Mouse (Mus musculus) embryonic facial prominence, embryonic 14.5 days (tissue): ENCODE results near the gene Eif4b. TPM values are rescaled to one million over a fixed set of nuclear protein-coding genes. Genes with fewer than 3 reads are reported as not detected.

Experiments used
- ATAC-seq: fragments of 200-750 bp; cut with Nextera tagmentation; 2 replicates; pipeline ENCODE4 v1.8.0; 2017; ENCODE audit warnings: low read depth, moderate number of reproducible peaks, moderate TSS enrichment
- DNase-seq: peaks from one replicate; pipeline ENCODE4 v3.0.0-alpha.2; 2015; ENCODE audit warnings: low spot score
- H3K27ac ChIP-seq: fragments of 300-500 bp; sonication (generic); replicated peaks from 2 replicates; pipeline ENCODE4 v1.5.1; 2014; ENCODE audit warnings: low read depth, mild to moderate bottlenecking, low read length, moderate library complexity
- H3K27me3 ChIP-seq: fragments of 300-500 bp; sonication (generic); replicated peaks from 2 replicates; pipeline ENCODE4 v1.6.1; 2014; ENCODE audit warnings: low read length; ENCODE audit not compliant: control insufficient read depth, insufficient read depth
- H3K36me3 ChIP-seq: fragments of 300-500 bp; sonication (generic); 2 replicates; pipeline ENCODE4 v1.6.1; 2014; ENCODE audit warnings: low read length, mixed read lengths; ENCODE audit not compliant: control insufficient read depth, insufficient read depth
- H3K4me1 ChIP-seq: fragments of 300-500 bp; sonication (generic); 2 replicates; pipeline ENCODE4 v1.6.1; 2014; ENCODE audit warnings: antibody characterized with exemption, low read length; ENCODE audit not compliant: control insufficient read depth, insufficient read depth
- H3K4me2 ChIP-seq: fragments of 300-500 bp; sonication (generic); 2 replicates; pipeline ENCODE4 v1.6.1; 2014; ENCODE audit warnings: low read depth, mild to moderate bottlenecking, low read length, moderate library complexity, mixed read lengths
- H3K4me3 ChIP-seq: fragments of 300-500 bp; sonication (generic); 2 replicates; pipeline ENCODE4 v1.5.1; 2014; ENCODE audit warnings: low read depth, mild to moderate bottlenecking, low read length
- H3K9ac ChIP-seq: fragments of 300-500 bp; sonication (generic); 2 replicates; pipeline ENCODE4 v1.6.1; 2014; ENCODE audit warnings: low read depth, mild to moderate bottlenecking, low read length, moderate library complexity, mixed read lengths
- H3K9me3 ChIP-seq: fragments of 300-500 bp; sonication (generic); 2 replicates; pipeline ENCODE4 v1.6.1; 2016; ENCODE audit warnings: low read length; ENCODE audit not compliant: control insufficient read depth
- WGBS: fragments of 180-500 bp; shearing (Covaris S2); extraction: QIAGEN DNeasy Blood & Tissue Kit; methylation state at CpG from one replicate; pipeline ENCODE4 v1.1.7; 2014; 5-methylcytosine and 5-hydroxymethylcytosine counted together
- polyA plus RNA-seq: library from polyadenylated mRNA; unstranded; fragments of >200 nt; fragmentation: Nextera tagmentation; extraction: Ambion mirVana; gene quantifications from 2 replicates; pipeline ENCODE4 v1.2.1, GENCODE M21; 2014

Eif4b gene
- polyA plus RNA-seq, 1 experiment from 2014 or later, result 123 TPM

GRCm38 (mm10) chr15:102134709-102135108 is 61.1 kb downstream of the Eif4b start:
- Histone ChIP-seq H3K27ac (0 out of 2 replicates have a peak overlapping the region, but pooled peaks have one; percentile 71), H3K4me2 (peak overlapping the region; percentile 79), H3K4me3 (0 out of 2 replicates have a peak overlapping the region, but pooled peaks have one; percentile 84), H3K9ac (peak overlapping the region; percentile 87; the same call in 1 of the 2 replicates), H3K4me1 (peaks cover 7% of the 10 kb centered on the region; the same call in 1 of the 2 replicates), H3K36me3 (peaks cover 37% of the 10 kb centered on the region), H3K9me3 (no peaks in the 10 kb centered on the region), H3K27me3 (no peaks in the 10 kb centered on the region)
- no peak for ATAC-seq
- DNase-seq, result no peak
- WGBS, result 75% methylated on average over 2 of the region's 2 CpGs

GRCm38 (mm10) chr15:102135522-102136128 is 62.1 kb downstream of the Eif4b start:
- WGBS, result 7% methylated on average over 16 of the region's 35 CpGs
- H3K9ac ChIP-seq, result peak overlapping the region; percentile 87
- peak overlapping the region; percentile 84 for H3K4me3 ChIP-seq
- H3K4me1 ChIP-seq, result peaks cover 7% of the 10 kb centered on the region; the same call in 1 of the 2 replicates
- H3K27me3 ChIP-seq, result no peaks in the 10 kb centered on the region
- peak overlapping the region; percentile 79 for H3K4me2 ChIP-seq
- no peaks in the 10 kb centered on the region for H3K9me3 ChIP-seq
- peaks cover 28% of the 10 kb centered on the region; the same call in 1 of the 2 replicates for H3K36me3 ChIP-seq
- DNase-seq, result no peak
- H3K27ac ChIP-seq, result peak overlapping the region; percentile 71
- ATAC-seq, result peak; percentile 66

- peak within 1 kb of the TSS; percentile 71 for H3K27ac ChIP-seq
- ATAC-seq (peak; percentile 100), DNase-seq (peak; percentile 97)
- WGBS, result 1% methylated on average over 33 of the region's 50 CpGs
- peaks cover 21% of the 10 kb centered on the region; the same call in 1 of the 2 replicates for H3K36me3 ChIP-seq
- H3K9me3 ChIP-seq, result no peaks in the 10 kb centered on the region
- H3K4me1 ChIP-seq, result peaks cover 7% of the 10 kb centered on the region; the same call in 1 of the 2 replicates
- H3K27me3 ChIP-seq, result no peaks in the 10 kb centered on the region
- peak within 1 kb of the TSS; percentile 79 for H3K4me2 ChIP-seq
- peak within 1 kb of the TSS; percentile 84 for H3K4me3 ChIP-seq
- peak within 1 kb of the TSS; percentile 87 for H3K9ac ChIP-seq
These were observed 62.7 kb downstream of the Eif4b start, which contains the start of gene Spryd3 for GRCm38 (mm10) chr15:102136129-102136758. Gene Spryd3 (minus strand): TSS chr15:102136234.

GRCm38 (mm10) chr15:102141120-102141519 is 67.5 kb downstream of the Eif4b start:
- ATAC-seq (no peak), DNase-seq (no peak)
- 81% methylated on average over 5 of the region's 5 CpGs for WGBS
- Histone ChIP-seq H3K36me3 (no peaks in the 10 kb centered on the region), H3K27me3 (peaks cover 31% of the 10 kb centered on the region), H3K9me3 (no peaks in the 10 kb centered on the region), H3K4me3 (no peak overlapping the region), H3K4me2 (no peak overlapping the region), H3K9ac (no peak overlapping the region), H3K27ac (no peak overlapping the region), H3K4me1 (peaks cover 14% of the 10 kb centered on the region)

GRCm38 (mm10) chr15:102142914-102143912 is 69.6 kb downstream of the Eif4b start:
- 43% methylated on average over 23 of the region's 23 CpGs for WGBS
- no peak overlapping the region for H3K27ac ChIP-seq

GRCm38 (mm10) chr15:102144274-102144711 is 70.7 kb downstream of the Eif4b start, which contains the start of gene Igfbp6:
Gene Igfbp6 (plus strand): TSS chr15:102144362.
- H3K9ac ChIP-seq, result peak within 1 kb of the TSS; percentile 21; the same call in 1 of the 2 replicates
- 5% methylated on average over 19 of the region's 22 CpGs for WGBS
- peak within 1 kb of the TSS; percentile 28 for H3K4me3 ChIP-seq
- ATAC-seq, result no peak
- H3K9me3 ChIP-seq, result no peaks in the 10 kb centered on the region
- DNase-seq, result no peak
- H3K4me2 ChIP-seq, result peak within 1 kb of the TSS; percentile 48
- H3K27me3 ChIP-seq, result peaks cover 32% of the 10 kb centered on the region
- peaks cover 11% of the 10 kb centered on the region; the same call in 1 of the 2 replicates for H3K4me1 ChIP-seq
- H3K36me3 ChIP-seq, result no peaks in the 10 kb centered on the region
- H3K27ac ChIP-seq, result no peak within 1 kb of the TSS

More at GRCm38 (mm10) chr15:102142914-102143912, 69.6 kb downstream of the Eif4b start:
- H3K4me3 ChIP-seq, result no peak overlapping the region
- H3K4me1 ChIP-seq, result peaks cover 11% of the 10 kb centered on the region; the same call in 1 of the 2 replicates
- H3K36me3 ChIP-seq, result no peaks in the 10 kb centered on the region
- DNase-seq (peak; percentile 68), ATAC-seq (0 out of 2 replicates have a peak, but pooled peaks have one; percentile 56)
- H3K4me2 ChIP-seq, result no peak overlapping the region
- peaks cover 32% of the 10 kb centered on the region for H3K27me3 ChIP-seq
- no peaks in the 10 kb centered on the region for H3K9me3 ChIP-seq
- no peak overlapping the region for H3K9ac ChIP-seq

- no peaks in the 10 kb centered on the region for H3K9me3 ChIP-seq
- no peak for ATAC-seq
- H3K4me1 ChIP-seq, result peaks cover 11% of the 10 kb centered on the region; the same call in 1 of the 2 replicates
- no peak for DNase-seq
- no peak overlapping the region for H3K27ac ChIP-seq
- peak overlapping the region; percentile 48 for H3K4me2 ChIP-seq
- peaks cover 32% of the 10 kb centered on the region for H3K27me3 ChIP-seq
- WGBS, result 13% methylated on average over 15 of the region's 19 CpGs
- peak overlapping the region; percentile 28 for H3K4me3 ChIP-seq
- H3K36me3 ChIP-seq, result no peaks in the 10 kb centered on the region
- peak overlapping the region; percentile 21; the same call in 1 of the 2 replicates for H3K9ac ChIP-seq
These were observed 71.2 kb downstream of the Eif4b start for GRCm38 (mm10) chr15:102144726-102145125.

- WGBS, result 85% methylated on average over 10 of the region's 10 CpGs
- no peak overlapping the region for H3K4me2 ChIP-seq
- H3K9me3 ChIP-seq, result no peaks in the 10 kb centered on the region
- no peak overlapping the region for H3K9ac ChIP-seq
- H3K27ac ChIP-seq, result no peak overlapping the region
- H3K27me3 ChIP-seq, result peaks cover 32% of the 10 kb centered on the region
- no peak overlapping the region for H3K4me3 ChIP-seq
- peaks cover 11% of the 10 kb centered on the region; the same call in 1 of the 2 replicates for H3K4me1 ChIP-seq
- ATAC-seq (no peak), DNase-seq (no peak)
- H3K36me3 ChIP-seq, result no peaks in the 10 kb centered on the region
These were observed 71.8 kb downstream of the Eif4b start for GRCm38 (mm10) chr15:102145330-102145729.
